Mouse (Mus musculus) heart, embryonic 12.5 days (tissue): ENCODE data around the gene AC170998.1. TPM values are rescaled to one million over a fixed set of nuclear protein-coding genes. Genes with fewer than 3 reads are reported as not detected.
"Not testable (repeated sequence)": the region's sequence is repeated elsewhere in the genome, so short reads cannot be mapped to it uniquely, and the experiment has no call there.

Experiments used
- ATAC-seq: fragments of 200-750 bp; cut with Nextera tagmentation; 2 replicates; pipeline ENCODE4 v1.8.0; 2017; ENCODE audit warnings: moderate TSS enrichment, moderate library complexity; ENCODE audit not compliant: insufficient number of reproducible peaks, low FRiP score
- H3K27ac ChIP-seq: fragments of 300-500 bp; sonication (generic); 2 replicates; pipeline ENCODE4 v1.5.1; 2016; ENCODE audit warnings: mild to moderate bottlenecking, moderate library complexity; ENCODE audit not compliant: poor library complexity, severe bottlenecking
- H3K27me3 ChIP-seq: fragments of 300-500 bp; sonication (generic); replicated peaks from 2 replicates; pipeline ENCODE4 v1.6.1; 2016; ENCODE audit warnings: mild to moderate bottlenecking, moderate library complexity
- H3K36me3 ChIP-seq: fragments of 300-500 bp; sonication (generic); 2 replicates; pipeline ENCODE4 v1.6.1; 2016; ENCODE audit warnings: mild to moderate bottlenecking, moderate library complexity
- H3K4me1 ChIP-seq: fragments of 300-500 bp; sonication (generic); replicated peaks from 2 replicates; pipeline ENCODE4 v1.6.1; 2016; ENCODE audit warnings: mild to moderate bottlenecking
- H3K4me2 ChIP-seq: fragments of 300-500 bp; sonication (generic); 2 replicates; pipeline ENCODE4 v1.6.1; 2016; ENCODE audit warnings: mild to moderate bottlenecking, moderate library complexity
- H3K4me3 ChIP-seq: fragments of 300-500 bp; sonication (generic); 2 replicates; pipeline ENCODE4 v1.5.1; 2016; ENCODE audit warnings: mild to moderate bottlenecking
- H3K9ac ChIP-seq: fragments of 300-500 bp; sonication (generic); 2 replicates; pipeline ENCODE4 v1.6.1; 2016; ENCODE audit warnings: mild to moderate bottlenecking, moderate library complexity
- H3K9me3 ChIP-seq: fragments of 300-500 bp; sonication (generic); replicated peaks from 2 replicates; pipeline ENCODE4 v1.6.1; 2016; ENCODE audit warnings: mild to moderate bottlenecking, moderate library complexity
- WGBS: fragments of 180-500 bp; shearing (Covaris S2); methylation state at CpG from one replicate; pipeline ENCODE4 v1.1.7; 2016; 5-methylcytosine and 5-hydroxymethylcytosine counted together
- polyA plus RNA-seq: library from polyadenylated mRNA; unstranded; fragments of >200 nt; fragmentation: Nextera tagmentation; extraction: Ambion mirVana; gene quantifications from 2 replicates; pipeline ENCODE4 v1.2.1, GENCODE M21; 2016

Gene AC170998.1
- polyA plus RNA-seq, 1 experiment from 2014 or later, result 3.1 TPM

GRCm38 (mm10) chr17:28707136-28707627 lies 18.7 kb upstream of the AC170998.1 start:
- H3K4me1 ChIP-seq, result peaks cover 48% of the 10 kb centered on the region
- no peak overlapping the region for H3K9ac ChIP-seq
- WGBS, result 89% methylated on average over 3 of the region's 3 CpGs
- H3K27me3 ChIP-seq, result no peaks in the 10 kb centered on the region
- no peak overlapping the region for H3K4me3 ChIP-seq
- ATAC-seq, result no peak
- 0 out of 2 replicates have a peak, but pooled peaks cover 8% of the 10 kb centered on the region for H3K36me3 ChIP-seq
- H3K4me2 ChIP-seq, result no peak overlapping the region
- H3K9me3 ChIP-seq, result no peaks in the 10 kb centered on the region
- H3K27ac ChIP-seq, result no peak overlapping the region

DNA sequence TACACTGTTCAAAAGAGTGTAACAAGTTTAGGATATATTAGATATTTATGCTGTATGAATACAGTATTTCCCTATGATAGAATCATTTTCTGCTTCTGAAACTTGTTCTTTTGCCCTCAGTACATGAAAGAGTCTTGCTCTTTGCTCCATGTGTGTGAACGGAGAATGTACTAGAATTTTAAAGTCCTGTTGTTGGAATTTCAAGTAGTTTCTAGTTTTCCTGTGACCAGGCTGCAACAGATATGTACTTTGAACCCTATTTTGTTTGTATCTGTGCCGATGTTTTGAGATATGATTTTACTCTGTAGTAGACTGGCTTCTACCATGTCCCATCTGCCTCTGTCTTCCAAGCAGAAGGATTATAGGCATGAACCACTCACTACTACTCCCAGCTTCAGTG lies 18.1 kb upstream of the AC170998.1 start:
- Histone ChIP-seq H3K9me3 (no peaks in the 10 kb centered on the region), H3K4me3 (no peak overlapping the region), H3K4me1 (peaks cover 48% of the 10 kb centered on the region), H3K27ac (no peak overlapping the region), H3K36me3 (0 out of 2 replicates have a peak, but pooled peaks cover 8% of the 10 kb centered on the region), H3K4me2 (no peak overlapping the region), H3K9ac (no peak overlapping the region), H3K27me3 (no peaks in the 10 kb centered on the region)
- ATAC-seq, result no peak
- 96% methylated on average over 2 of the region's 2 CpGs for WGBS

DNA sequence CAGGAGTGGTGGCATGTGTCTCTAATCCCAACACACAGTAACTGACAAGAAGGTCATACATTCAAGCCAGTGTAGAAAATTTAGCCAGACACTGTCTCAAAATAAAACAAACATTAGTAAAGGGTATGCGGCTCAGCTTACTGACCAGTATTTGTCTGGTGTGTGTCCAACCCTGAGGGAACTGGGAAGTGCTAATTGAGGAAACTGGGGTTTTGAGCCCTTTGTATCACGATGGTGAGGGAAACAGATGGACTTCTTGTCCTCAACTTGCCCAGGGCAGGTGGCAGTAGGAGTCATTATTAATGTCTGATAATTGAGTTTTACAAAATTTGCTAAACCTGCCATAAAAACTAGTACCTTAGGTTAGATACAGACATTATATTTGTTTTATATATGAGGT lies 16.9 kb upstream of the AC170998.1 start:
- ATAC-seq, result no peak
- Histone ChIP-seq H3K9me3 (peaks cover 2% of the 10 kb centered on the region; the same call in 1 of the 2 replicates), H3K9ac (no peak overlapping the region), H3K36me3 (peaks cover 12% of the 10 kb centered on the region), H3K4me2 (no peak overlapping the region), H3K27ac (no peak overlapping the region), H3K4me3 (no peak overlapping the region), H3K4me1 (peaks cover 49% of the 10 kb centered on the region), H3K27me3 (no peaks in the 10 kb centered on the region)
- 59% methylated on average over 2 of the region's 2 CpGs for WGBS

DNA sequence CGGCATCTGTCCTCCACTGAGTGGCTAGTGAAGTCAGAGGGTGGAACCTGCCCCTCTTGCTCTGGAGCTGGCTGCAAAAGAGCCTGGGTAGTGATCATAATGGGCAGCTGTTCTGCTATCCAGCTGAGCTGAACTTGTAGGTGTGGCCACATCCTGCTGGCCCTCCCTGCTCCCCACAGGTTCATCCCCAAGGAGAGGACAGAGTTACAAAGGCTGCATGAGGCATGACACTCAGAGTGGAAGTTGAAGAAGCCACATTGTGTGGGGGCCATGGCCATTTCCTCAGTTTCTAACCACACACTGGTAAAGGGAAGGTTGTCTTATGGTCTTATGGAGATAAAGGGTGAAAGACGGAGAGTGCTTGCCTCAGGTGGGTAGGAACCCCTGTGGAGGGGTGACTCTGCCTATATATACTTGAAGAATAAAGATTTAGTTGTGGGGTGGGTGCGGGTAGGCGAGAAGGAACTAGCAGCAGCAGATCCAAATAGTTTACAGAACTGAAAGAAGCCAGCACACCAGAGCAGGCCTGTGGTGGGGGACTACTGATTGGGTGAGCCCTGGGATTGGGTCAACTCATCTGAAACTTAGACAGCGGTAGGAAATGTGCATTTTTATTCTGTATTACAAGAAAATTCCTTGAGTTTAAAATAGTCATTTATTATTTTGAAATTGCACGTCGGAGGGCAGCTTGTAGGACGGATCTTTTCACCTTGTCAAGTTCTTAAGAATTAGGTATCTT lies 16.2 kb upstream of the AC170998.1 start:
- Histone ChIP-seq H3K4me1 (peaks cover 48% of the 10 kb centered on the region), H3K36me3 (peaks cover 20% of the 10 kb centered on the region), H3K27me3 (no peaks in the 10 kb centered on the region), H3K9ac (no peak overlapping the region), H3K9me3 (peaks cover 4% of the 10 kb centered on the region; the same call in 1 of the 2 replicates), H3K4me3 (no peak overlapping the region), H3K27ac (no peak overlapping the region), H3K4me2 (no peak overlapping the region)
- 83% methylated on average over 8 of the region's 8 CpGs for WGBS
- no peak for ATAC-seq

DNA sequence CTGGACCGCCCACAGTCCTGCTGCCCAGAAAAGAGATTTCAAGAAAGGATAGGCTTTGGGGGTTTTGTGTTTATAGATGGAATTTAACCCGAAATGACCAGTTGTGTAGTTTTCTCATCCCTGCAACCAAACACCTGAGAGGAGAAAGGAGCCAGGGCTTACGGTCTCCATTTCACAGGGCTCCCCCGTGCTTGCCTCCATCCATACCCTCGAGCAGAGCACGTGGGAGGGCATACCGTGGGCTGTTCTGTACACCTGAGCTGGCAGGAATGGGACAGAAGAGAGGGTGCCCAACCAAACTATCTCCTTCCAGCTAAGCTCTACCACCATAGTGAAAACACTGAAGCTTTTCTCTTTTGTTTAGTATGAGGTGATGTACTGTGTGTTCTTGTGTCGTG lies 15.6 kb upstream of the AC170998.1 start:
- H3K27ac ChIP-seq, result no peak overlapping the region
- no peak overlapping the region for H3K9ac ChIP-seq
- no peak for ATAC-seq
- H3K4me3 ChIP-seq, result no peak overlapping the region
- H3K4me2 ChIP-seq, result no peak overlapping the region
- peaks cover 4% of the 10 kb centered on the region; the same call in 1 of the 2 replicates for H3K9me3 ChIP-seq
- H3K27me3 ChIP-seq, result no peaks in the 10 kb centered on the region
- peaks cover 23% of the 10 kb centered on the region for H3K36me3 ChIP-seq
- H3K4me1 ChIP-seq, result peaks cover 42% of the 10 kb centered on the region
- 87% methylated on average over 8 of the region's 8 CpGs for WGBS

DNA sequence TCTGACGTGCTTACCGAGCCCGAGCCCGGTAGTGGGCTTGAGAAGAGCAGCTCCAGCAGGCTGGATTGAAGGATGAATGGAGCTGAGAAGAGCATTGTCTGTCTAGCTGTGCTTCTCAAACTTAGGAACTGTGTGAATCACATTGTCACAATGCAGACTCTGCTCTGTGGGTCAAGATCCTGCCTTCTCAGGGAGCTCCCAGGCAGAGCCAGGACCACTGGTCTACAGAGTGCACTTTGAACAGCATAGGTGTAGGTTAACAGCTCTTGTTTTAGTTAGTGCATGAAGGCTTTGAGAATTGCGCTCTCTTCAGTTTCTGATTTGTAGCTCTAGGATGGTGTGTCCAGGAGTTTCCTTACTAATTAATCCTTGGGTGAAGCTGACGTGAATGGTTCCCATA lies 14.6 kb upstream of the AC170998.1 start:
- Histone ChIP-seq H3K9me3 (peaks cover 4% of the 10 kb centered on the region; the same call in 1 of the 2 replicates), H3K4me1 (peaks cover 46% of the 10 kb centered on the region), H3K9ac (no peak overlapping the region), H3K4me3 (no peak overlapping the region), H3K27ac (no peak overlapping the region), H3K36me3 (peaks cover 27% of the 10 kb centered on the region), H3K4me2 (no peak overlapping the region), H3K27me3 (no peaks in the 10 kb centered on the region)
- ATAC-seq, result no peak
- 88% methylated on average over 6 of the region's 6 CpGs for WGBS

DNA sequence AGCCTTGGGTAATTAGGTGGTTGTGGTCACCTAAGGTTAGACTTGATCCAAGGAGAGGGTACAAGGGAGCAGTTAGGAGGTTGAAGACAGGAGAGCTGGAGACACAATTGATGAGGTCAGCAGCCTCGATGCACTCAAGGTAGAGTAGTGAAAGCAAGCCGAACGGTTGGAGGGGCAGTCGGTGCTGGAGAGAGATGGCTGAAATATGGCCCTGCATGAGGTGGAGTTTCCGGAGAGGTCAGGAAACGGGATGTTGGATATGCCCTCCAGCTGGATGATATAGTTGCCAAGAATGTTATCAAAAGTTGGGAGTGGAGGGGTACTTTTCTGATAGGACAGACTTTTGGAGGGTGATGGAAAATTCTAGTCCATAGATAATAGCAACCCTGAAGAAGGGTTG lies 13.6 kb upstream of the AC170998.1 start:
- Histone ChIP-seq H3K4me2 (peak overlapping the region; percentile 38), H3K27ac (no peak overlapping the region; the same call in 1 of the 2 replicates), H3K9me3 (peaks cover 4% of the 10 kb centered on the region; the same call in 1 of the 2 replicates), H3K27me3 (no peaks in the 10 kb centered on the region), H3K36me3 (peaks cover 38% of the 10 kb centered on the region), H3K4me3 (no peak overlapping the region), H3K9ac (no peak overlapping the region), H3K4me1 (peaks cover 38% of the 10 kb centered on the region)
- ATAC-seq, result 0 out of 2 replicates have a peak, but pooled peaks have one; percentile 33
- WGBS, result 43% methylated on average over 6 of the region's 6 CpGs

DNA sequence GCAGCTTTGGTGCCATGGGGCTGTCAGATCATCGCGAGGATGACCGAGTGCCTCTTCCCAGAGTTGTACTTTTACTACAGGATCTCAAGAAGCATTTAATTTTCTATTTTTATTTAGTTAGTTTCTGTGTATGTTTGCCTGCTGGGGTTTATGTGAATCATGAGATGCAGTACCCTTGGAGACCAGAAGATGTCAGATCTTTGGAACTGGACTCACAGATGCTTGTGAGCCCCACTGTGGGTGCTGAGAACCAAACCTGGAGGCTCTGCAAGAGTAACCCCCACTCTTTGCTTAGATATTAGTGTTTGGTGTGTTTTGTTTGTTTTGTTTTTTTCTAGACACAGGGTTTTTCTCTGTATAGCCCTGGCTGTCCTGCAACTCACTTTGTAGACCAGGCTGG lies 11.9 kb upstream of the AC170998.1 start:
- Histone ChIP-seq H3K36me3 (peaks cover 48% of the 10 kb centered on the region), H3K27me3 (no peaks in the 10 kb centered on the region), H3K27ac (no peak overlapping the region), H3K9me3 (peaks cover 4% of the 10 kb centered on the region; the same call in 1 of the 2 replicates), H3K4me2 (no peak overlapping the region), H3K4me3 (no peak overlapping the region), H3K4me1 (peaks cover 38% of the 10 kb centered on the region), H3K9ac (no peak overlapping the region)
- ATAC-seq, result no peak
- WGBS, result 89% methylated on average over 3 of the region's 3 CpGs

GRCm38 (mm10) chr17:28715832-28716548 lies 9.9 kb upstream of the AC170998.1 start:
- no peak for ATAC-seq
- peaks cover 59% of the 10 kb centered on the region for H3K36me3 ChIP-seq
- WGBS, result 78% methylated on average over 7 of the region's 7 CpGs

GRCm38 (mm10) chr17:28717535-28717934 lies 8.3 kb upstream of the AC170998.1 start:
- Histone ChIP-seq H3K36me3 (peaks cover 74% of the 10 kb centered on the region), H3K27ac (no peak overlapping the region), H3K4me3 (no peak overlapping the region), H3K4me2 (no peak overlapping the region), H3K9ac (no peak overlapping the region), H3K27me3 (no peaks in the 10 kb centered on the region), H3K9me3 (peaks cover 4% of the 10 kb centered on the region; the same call in 1 of the 2 replicates), H3K4me1 (peaks cover 41% of the 10 kb centered on the region)
- 76% methylated on average over 3 of the region's 3 CpGs for WGBS
- no peak for ATAC-seq

More at GRCm38 (mm10) chr17:28715832-28716548, 9.9 kb upstream of the AC170998.1 start:
- Histone ChIP-seq H3K4me1 (peaks cover 41% of the 10 kb centered on the region), H3K4me2 (no peak overlapping the region), H3K9ac (no peak overlapping the region), H3K27ac (no peak overlapping the region), H3K9me3 (peaks cover 4% of the 10 kb centered on the region; the same call in 1 of the 2 replicates), H3K27me3 (no peaks in the 10 kb centered on the region), H3K4me3 (no peak overlapping the region)

- not testable (repeated sequence) for H3K4me2 ChIP-seq, H3K27me3 ChIP-seq, H3K4me3 ChIP-seq, ATAC-seq, H3K9me3 ChIP-seq, H3K27ac ChIP-seq, H3K9ac ChIP-seq, H3K4me1 ChIP-seq
- H3K36me3 ChIP-seq, result peaks cover 87% of the 10 kb centered on the region
- 94% methylated on average over 11 of the region's 11 CpGs for WGBS
Measured at GRCm38 (mm10) chr17:28727511-28727910, 1.6 kb downstream of the AC170998.1 start.
